Mouse (Mus musculus) spleen, postnatal 10 days (tissue): Measurements from ENCODE around the gene Rpgrip1l.
A peak's percentile ranks its signal among the peaks of the same experiment; 100 is the strongest.

Experiments
- DNase-seq, 2 experiments: peaks; one replicate each; pipeline ENCODE4 v3.0.0; 2021 to 2022; ENCODE audit warnings: low spot score in 2 of 2

Gene Rpgrip1l

GRCm38 (mm10) chr8:91329056-91329455 is 16.0 kb upstream of the Rpgrip1l start:
- DNase-seq = no peak

GRCm38 (mm10) chr8:91327471-91328205 is 14.6 kb upstream of the Rpgrip1l start:
- DNase-seq = no peak

- no peak for DNase-seq
Observed at GRCm38 (mm10) chr8:91326946-91327345, 13.9 kb upstream of the Rpgrip1l start.

GRCm38 (mm10) chr8:91326018-91326417 is 13.0 kb upstream of the Rpgrip1l start:
- DNase-seq = no peak

- DNase-seq = no peak
Observed at GRCm38 (mm10) chr8:91324916-91325315, 11.9 kb upstream of the Rpgrip1l start.

GRCm38 (mm10) chr8:91324271-91324670 is 11.2 kb upstream of the Rpgrip1l start:
- DNase-seq = no peak

- no peak for DNase-seq
Observed at GRCm38 (mm10) chr8:91323511-91323910, 10.4 kb upstream of the Rpgrip1l start.

- DNase-seq = no peak
Observed at GRCm38 (mm10) chr8:91318938-91319729, 6.1 kb upstream of the Rpgrip1l start.

GRCm38 (mm10) chr8:91317567-91318227 is 4.6 kb upstream of the Rpgrip1l start:
- DNase-seq = no peak

- no peak for DNase-seq
Observed at GRCm38 (mm10) chr8:91312342-91312741, 720 bp downstream of the Rpgrip1l start.

- DNase-seq = no peak
Observed at GRCm38 (mm10) chr8:91304481-91305386, 8.3 kb downstream of the Rpgrip1l start.

- DNase-seq = no peak
Observed at GRCm38 (mm10) chr8:91298672-91299071, 14.4 kb downstream of the Rpgrip1l start.

- no peak for DNase-seq
Observed at GRCm38 (mm10) chr8:91295786-91296185, 17.3 kb downstream of the Rpgrip1l start.

- no peak for DNase-seq
Observed at GRCm38 (mm10) chr8:91290576-91290975, 22.5 kb downstream of the Rpgrip1l start.

GRCm38 (mm10) chr8:91286237-91286636 is 26.8 kb downstream of the Rpgrip1l start:
- DNase-seq = no peak

- DNase-seq = no peak
Observed at GRCm38 (mm10) chr8:91283815-91284214, 29.2 kb downstream of the Rpgrip1l start.

GRCm38 (mm10) chr8:91282655-91283054 is 30.4 kb downstream of the Rpgrip1l start:
- DNase-seq = no peak

GRCm38 (mm10) chr8:91281545-91281944 is 31.5 kb downstream of the Rpgrip1l start:
- DNase-seq = no peak

GRCm38 (mm10) chr8:91280467-91281212 is 32.4 kb downstream of the Rpgrip1l start:
- DNase-seq = no peak

- DNase-seq = no peak
Observed at GRCm38 (mm10) chr8:91278060-91278459, 35.0 kb downstream of the Rpgrip1l start.

- peak in 1 of 2 experiments; percentile 35 for DNase-seq
Observed at GRCm38 (mm10) chr8:91276337-91276736, 36.7 kb downstream of the Rpgrip1l start.
